In genomic region chr5:100333607-100334380, GRCm38 (mm10) we compare ENCODE assay signal across 18 mouse cellular contexts.
DNase-seq lines count a peak whose midpoint lies in the region; ATAC-seq and TF ChIP-seq lines count a peak whose summit lies in the region.
"Had no signal": no experiment of that assay in that cellular context is flagged by ENCODE, and none has a peak within 500 bp of the region (broad histone marks: within the 10 kb centered on the region; RNA-seq: fewer than 3 reads in every experiment).

No protein-coding gene starts in this region.

- peak; percentile 22; the same call in 1 of the 2 replicates for TF ChIP-seq CTCF in small intestine, adult 2 months (IDR thresholded peaks at IDR 0.05; ENCODE audit: extremely low read depth, insufficient read length, insufficient replicate concordance, low read depth, low read length)
- TF ChIP-seq CTCF in left cerebral cortex, adult 2 months (IDR thresholded peaks at IDR 0.05): no peak

- ATAC-seq in hindbrain, embryonic 14.5 days (ENCODE audit: low FRiP score): no peak
- ATAC-seq: CD4-positive, CD25-positive, alpha-beta regulatory T cell, adult 4 months had no signal

- H3K27me3 ChIP-seq in hindbrain, embryonic 10.5 days (ENCODE audit: insufficient read depth, poor library complexity, severe bottlenecking): no peaks in the 10 kb centered on the region
- no peaks in the 10 kb centered on the region for H3K27me3 ChIP-seq in hindbrain, embryonic 14.5 days (ENCODE audit: control insufficient read depth, insufficient read depth, low read length)
- no peaks in the 10 kb centered on the region for H3K27me3 ChIP-seq in small intestine, adult 2 months (ENCODE audit: control insufficient read depth, insufficient read depth, low read length)
- H3K27me3 ChIP-seq: hindbrain, embryonic 15.5 days; kidney, embryonic 15.5 days; lung, embryonic 15.5 days; midbrain, embryonic 15.5 days had no signal

- H3K4me3 ChIP-seq in hindbrain, embryonic 10.5 days: no peak overlapping the region
- H3K4me3 ChIP-seq in hindbrain, embryonic 14.5 days (replicated peaks; ENCODE audit: low read length): no peak overlapping the region
- no peak overlapping the region for H3K4me3 ChIP-seq in small intestine, adult 2 months (ENCODE audit: low read depth, low read length)
- no peak overlapping the region for H3K4me3 ChIP-seq in left cerebral cortex, adult 2 months
- H3K4me3 ChIP-seq: embryonic facial prominence, embryonic 10.5 days; hindbrain, embryonic 15.5 days; kidney, embryonic 15.5 days; layer of hippocampus, adult 2 months; lung, embryonic 15.5 days; midbrain, embryonic 15.5 days had no signal

- no peak overlapping the region for H3K9ac ChIP-seq in hindbrain, embryonic 14.5 days
- H3K9ac ChIP-seq: hindbrain, embryonic 15.5 days; kidney, embryonic 15.5 days; lung, embryonic 15.5 days; midbrain, embryonic 15.5 days had no signal

- 69% methylated on average over 14 of the region's 14 CpGs for WGBS in hindbrain, embryonic 10.5 days
- 72% methylated on average over 14 of the region's 14 CpGs for WGBS in hindbrain, embryonic 14.5 days
- 39% methylated on average over 14 of the region's 14 CpGs for WGBS in small intestine, adult 2 months

- intact Hi-C loops in left cerebral cortex, adult 2 months (cut with DNase I): no loop called here

- no peak for TF ChIP-seq POLR2A in small intestine, adult 2 months (IDR thresholded peaks at IDR 0.05; ENCODE audit: low read depth, low read length)

- H3K4me1 ChIP-seq in hindbrain, embryonic 10.5 days (replicated peaks): peaks cover 30% of the 10 kb centered on the region
- H3K4me1 ChIP-seq in hindbrain, embryonic 14.5 days (replicated peaks; ENCODE audit: control insufficient read depth, insufficient read depth, low read length): peaks cover 11% of the 10 kb centered on the region; the same call in 1 of the 2 replicates
- peaks cover 3% of the 10 kb centered on the region; the same call in 1 of the 2 replicates for H3K4me1 ChIP-seq in small intestine, adult 2 months (ENCODE audit: control insufficient read depth, insufficient read depth, insufficient read length, low read length)
- H3K4me1 ChIP-seq: hindbrain, embryonic 15.5 days; kidney, embryonic 15.5 days; lung, embryonic 15.5 days had no signal

- no peak overlapping the region for H3K4me2 ChIP-seq in hindbrain, embryonic 14.5 days (replicated peaks)
- H3K4me2 ChIP-seq: hindbrain, embryonic 15.5 days; kidney, embryonic 15.5 days; lung, embryonic 15.5 days; midbrain, embryonic 15.5 days had no signal

- H3K36me3 ChIP-seq in hindbrain, embryonic 10.5 days: no peaks in the 10 kb centered on the region
- no peaks in the 10 kb centered on the region for H3K36me3 ChIP-seq in hindbrain, embryonic 14.5 days (replicated peaks; ENCODE audit: control insufficient read depth, insufficient read depth)
- no peaks in the 10 kb centered on the region for H3K36me3 ChIP-seq in small intestine, adult 2 months (ENCODE audit: control insufficient read depth, insufficient read depth, low read length)
- H3K36me3 ChIP-seq: embryonic facial prominence, embryonic 10.5 days; hindbrain, embryonic 15.5 days; kidney, embryonic 15.5 days; lung, embryonic 15.5 days; midbrain, embryonic 15.5 days had no signal

- 0 out of 2 replicates have a peak overlapping the region, but pooled peaks have one; percentile 20 for H3K27ac ChIP-seq in hindbrain, embryonic 10.5 days
- H3K27ac ChIP-seq in hindbrain, embryonic 14.5 days: no peak overlapping the region
- no peak overlapping the region for H3K27ac ChIP-seq in small intestine, adult 2 months (ENCODE audit: insufficient read depth, low read depth, low read length)
- H3K27ac ChIP-seq in left cerebral cortex, adult 2 months: no peak overlapping the region
- H3K27ac ChIP-seq: embryonic facial prominence, embryonic 10.5 days; hindbrain, embryonic 15.5 days; kidney, embryonic 15.5 days; lung, embryonic 15.5 days; midbrain, embryonic 15.5 days had no signal

- no peaks in the 10 kb centered on the region for H3K9me3 ChIP-seq in hindbrain, embryonic 10.5 days
- no peaks in the 10 kb centered on the region for H3K9me3 ChIP-seq in hindbrain, embryonic 14.5 days (ENCODE audit: control insufficient read depth, low read length)
- H3K9me3 ChIP-seq: embryonic facial prominence, embryonic 10.5 days; hindbrain, embryonic 15.5 days; kidney, embryonic 15.5 days; lung, embryonic 15.5 days; midbrain, embryonic 15.5 days had no signal

- DNase-seq in hindbrain, embryonic 10.5 days (ENCODE audit: low spot score): no peak
- DNase-seq in hindbrain, embryonic 14.5 days (ENCODE audit: low spot score): no peak
- DNase-seq in B cell, adult 2 months: peak; percentile 46 to 47
- DNase-seq in MEL-GATA-1-ER (ENCODE audit: extremely low read depth, low read depth): peak; percentile 26
- DNase-seq in left cerebral cortex, adult 2 months (ENCODE audit: extremely low spot score in 1 of 2, low spot score in 2 of 2): no peak
- DNase-seq in gastrocnemius, adult 8-10 months (ENCODE audit: low spot score in 2 of 2): no peak
- DNase-seq: adrenal gland, postnatal 25 days; cerebellum, adult 9-11 months; heart, adult 18-20 months; liver had no signal

Comparison
In these comparisons a context has a peak if more than half of its experiments do, and no peak if none do; other contexts are left out.
1. DNase-seq: peak in B cell, adult 2 months (2 of 2) and MEL-GATA-1-ER (single experiment); none in hindbrain, embryonic 10.5 days (single experiment), hindbrain, embryonic 14.5 days (single experiment), left cerebral cortex, adult 2 months (0 of 2) and gastrocnemius, adult 8-10 months (0 of 2).